Mouse (Mus musculus) lung, embryonic 16.5 days (tissue): Measurements from ENCODE around the gene Sec62. TPM values are rescaled to one million over a fixed set of nuclear protein-coding genes. Genes with fewer than 3 reads are reported as not detected.

Source experiments
- ATAC-seq: fragments of 200-750 bp; cut with Nextera tagmentation; 2 replicates; pipeline ENCODE4 v1.8.0; 2017; ENCODE audit warnings: low read depth, mild to moderate bottlenecking, moderate library complexity
- H3K27ac ChIP-seq: fragments of 300-500 bp; sonication (generic); 2 replicates; pipeline ENCODE4 v1.5.1; 2014; ENCODE audit warnings: mild to moderate bottlenecking, control low read depth, low read length
- H3K27me3 ChIP-seq: fragments of 300-500 bp; sonication (generic); 2 replicates; pipeline ENCODE4 v1.6.1; 2014; ENCODE audit warnings: low read depth, low read length, mixed read lengths; ENCODE audit not compliant: control insufficient read depth, insufficient read depth
- H3K36me3 ChIP-seq: fragments of 300-500 bp; sonication (generic); 2 replicates; pipeline ENCODE4 v1.6.1; 2014; ENCODE audit warnings: low read length; ENCODE audit not compliant: control insufficient read depth, insufficient read depth
- H3K4me1 ChIP-seq: fragments of 300-500 bp; sonication (generic); replicated peaks from 2 replicates; pipeline ENCODE4 v1.6.1; 2014; ENCODE audit warnings: low read length, mixed read lengths; ENCODE audit not compliant: control insufficient read depth, insufficient read depth
- H3K4me2 ChIP-seq: fragments of 300-500 bp; sonication (generic); 2 replicates; pipeline ENCODE4 v1.6.1; 2014; ENCODE audit warnings: low read depth, low read length, control low read depth
- H3K4me3 ChIP-seq: fragments of 300-500 bp; sonication (generic); 2 replicates; pipeline ENCODE4 v1.5.1; 2014; ENCODE audit warnings: mild to moderate bottlenecking, low read length, control low read depth
- H3K9ac ChIP-seq: fragments of 300-500 bp; sonication (generic); 2 replicates; pipeline ENCODE4 v1.6.1; 2014; ENCODE audit warnings: low read length, control low read depth
- H3K9me3 ChIP-seq: fragments of 300-500 bp; sonication (generic); 2 replicates; pipeline ENCODE4 v1.6.1; 2016; ENCODE audit warnings: low read length; ENCODE audit not compliant: control insufficient read depth
- WGBS: fragments of 180-500 bp; shearing (Covaris S2); extraction: QIAGEN DNeasy Blood & Tissue Kit; methylation state at CpG from one replicate; pipeline ENCODE4 v1.1.7; 2014; 5-methylcytosine and 5-hydroxymethylcytosine counted together
- polyA plus RNA-seq: library from polyadenylated mRNA; unstranded; fragments of >200 nt; fragmentation: Nextera tagmentation; extraction: Ambion mirVana; gene quantifications from 2 replicates; pipeline ENCODE4 v1.2.1, GENCODE M21; 2015

The Sec62 gene
- polyA plus RNA-seq, 1 experiment from 2014 or later = 96.2 TPM

GRCm38 (mm10) chr3:30769755-30770515, 22.7 kb upstream of the Sec62 start:
- H3K4me3 ChIP-seq = no peak overlapping the region
- no peak overlapping the region for H3K9ac ChIP-seq
- H3K9me3 ChIP-seq = no peaks in the 10 kb centered on the region
- no peak overlapping the region for H3K4me2 ChIP-seq
- peaks cover 2% of the 10 kb centered on the region; the same call in 1 of the 2 replicates for H3K4me1 ChIP-seq
- WGBS = 42% methylated on average over 10 of the region's 10 CpGs
- no peaks in the 10 kb centered on the region for H3K27me3 ChIP-seq
- ATAC-seq = no peak
- H3K36me3 ChIP-seq = no peaks in the 10 kb centered on the region
- no peak overlapping the region for H3K27ac ChIP-seq

- no peaks in the 10 kb centered on the region for H3K4me1 ChIP-seq
- H3K27me3 ChIP-seq = no peaks in the 10 kb centered on the region
- H3K27ac ChIP-seq = no peak overlapping the region
- no peak overlapping the region for H3K4me3 ChIP-seq
- H3K9me3 ChIP-seq = no peaks in the 10 kb centered on the region
- H3K9ac ChIP-seq = no peak overlapping the region
- ATAC-seq = no peak
- no peaks in the 10 kb centered on the region for H3K36me3 ChIP-seq
- H3K4me2 ChIP-seq = no peak overlapping the region
- WGBS = 70% methylated on average over 1 of the region's 1 CpGs
Measured at GRCm38 (mm10) chr3:30771560-30771959, 21.1 kb upstream of the Sec62 start.

- no peak overlapping the region for H3K4me2 ChIP-seq
- ATAC-seq = no peak
- H3K36me3 ChIP-seq = no peaks in the 10 kb centered on the region
- no peaks in the 10 kb centered on the region for H3K4me1 ChIP-seq
- no peaks in the 10 kb centered on the region for H3K9me3 ChIP-seq
- no peaks in the 10 kb centered on the region for H3K27me3 ChIP-seq
- H3K9ac ChIP-seq = no peak overlapping the region
- H3K27ac ChIP-seq = no peak overlapping the region
- H3K4me3 ChIP-seq = no peak overlapping the region
- WGBS = 46% methylated on average over 4 of the region's 4 CpGs
Measured at GRCm38 (mm10) chr3:30772631-30773030, 20.0 kb upstream of the Sec62 start.

- 85% methylated on average over 5 of the region's 5 CpGs for WGBS
Measured at GRCm38 (mm10) chr3:30774677-30775076, 18.0 kb upstream of the Sec62 start.

GRCm38 (mm10) chr3:30777984-30778383, 14.7 kb upstream of the Sec62 start:
- Histone ChIP-seq H3K4me2 (no peak overlapping the region), H3K9ac (no peak overlapping the region), H3K4me1 (no peaks in the 10 kb centered on the region), H3K36me3 (no peaks in the 10 kb centered on the region), H3K9me3 (no peaks in the 10 kb centered on the region), H3K27ac (no peak overlapping the region), H3K27me3 (no peaks in the 10 kb centered on the region), H3K4me3 (no peak overlapping the region)
- 59% methylated on average over 5 of the region's 5 CpGs for WGBS
- no peak for ATAC-seq

More at GRCm38 (mm10) chr3:30774677-30775076, 18.0 kb upstream of the Sec62 start:
- no peak for ATAC-seq
- H3K27ac ChIP-seq = no peak overlapping the region
- H3K9ac ChIP-seq = no peak overlapping the region
- H3K27me3 ChIP-seq = no peaks in the 10 kb centered on the region
- no peaks in the 10 kb centered on the region for H3K36me3 ChIP-seq
- H3K4me2 ChIP-seq = no peak overlapping the region
- H3K9me3 ChIP-seq = no peaks in the 10 kb centered on the region
- no peak overlapping the region for H3K4me3 ChIP-seq
- no peaks in the 10 kb centered on the region for H3K4me1 ChIP-seq

- H3K9me3 ChIP-seq = no peaks in the 10 kb centered on the region
- H3K4me2 ChIP-seq = no peak overlapping the region
- no peak overlapping the region for H3K4me3 ChIP-seq
- 10% methylated on average over 5 of the region's 5 CpGs for WGBS
- no peak for ATAC-seq
- H3K27me3 ChIP-seq = no peaks in the 10 kb centered on the region
- no peaks in the 10 kb centered on the region for H3K36me3 ChIP-seq
- no peak overlapping the region for H3K27ac ChIP-seq
- peaks cover 4% of the 10 kb centered on the region for H3K4me1 ChIP-seq
- no peak overlapping the region for H3K9ac ChIP-seq
Measured at GRCm38 (mm10) chr3:30788531-30788930, 4.1 kb upstream of the Sec62 start.

GRCm38 (mm10) chr3:30793403-30794221, 937 bp downstream of the Sec62 start:
- peak overlapping the region; percentile 92 for H3K27ac ChIP-seq
- under 1% methylated on average over 58 of the region's 75 CpGs for WGBS

GRCm38 (mm10) chr3:30802171-30802570, 9.5 kb downstream of the Sec62 start:
- H3K9me3 ChIP-seq = no peaks in the 10 kb centered on the region
- peaks cover 19% of the 10 kb centered on the region for H3K36me3 ChIP-seq
- no peaks in the 10 kb centered on the region for H3K4me1 ChIP-seq
- no peak overlapping the region for H3K4me3 ChIP-seq
- no peak for ATAC-seq
- no peak overlapping the region for H3K4me2 ChIP-seq
- no peak overlapping the region for H3K9ac ChIP-seq
- no peak overlapping the region for H3K27ac ChIP-seq
- WGBS = 94% methylated on average over 3 of the region's 3 CpGs
- no peaks in the 10 kb centered on the region for H3K27me3 ChIP-seq

More at GRCm38 (mm10) chr3:30793403-30794221, 937 bp downstream of the Sec62 start:
- H3K4me2 ChIP-seq = peak overlapping the region; percentile 86
- no peaks in the 10 kb centered on the region for H3K27me3 ChIP-seq
- peaks cover 1% of the 10 kb centered on the region for H3K4me1 ChIP-seq
- H3K4me3 ChIP-seq = peak overlapping the region; percentile 98
- H3K36me3 ChIP-seq = no peaks in the 10 kb centered on the region
- peak overlapping the region; percentile 99 for H3K9ac ChIP-seq
- H3K9me3 ChIP-seq = no peaks in the 10 kb centered on the region
- peak; percentile 84 for ATAC-seq

- Histone ChIP-seq H3K4me1 (no peaks in the 10 kb centered on the region), H3K27me3 (no peaks in the 10 kb centered on the region), H3K4me3 (no peak overlapping the region), H3K36me3 (peaks cover 32% of the 10 kb centered on the region), H3K9ac (no peak overlapping the region), H3K4me2 (no peak overlapping the region), H3K27ac (no peak overlapping the region), H3K9me3 (no peaks in the 10 kb centered on the region)
- no peak for ATAC-seq
- WGBS = 56% methylated on average over 3 of the region's 3 CpGs
Measured at GRCm38 (mm10) chr3:30812881-30813280, 20.2 kb downstream of the Sec62 start.
